ENCODE assay signal across 8 mouse cellular contexts in the genomic region with DNA sequence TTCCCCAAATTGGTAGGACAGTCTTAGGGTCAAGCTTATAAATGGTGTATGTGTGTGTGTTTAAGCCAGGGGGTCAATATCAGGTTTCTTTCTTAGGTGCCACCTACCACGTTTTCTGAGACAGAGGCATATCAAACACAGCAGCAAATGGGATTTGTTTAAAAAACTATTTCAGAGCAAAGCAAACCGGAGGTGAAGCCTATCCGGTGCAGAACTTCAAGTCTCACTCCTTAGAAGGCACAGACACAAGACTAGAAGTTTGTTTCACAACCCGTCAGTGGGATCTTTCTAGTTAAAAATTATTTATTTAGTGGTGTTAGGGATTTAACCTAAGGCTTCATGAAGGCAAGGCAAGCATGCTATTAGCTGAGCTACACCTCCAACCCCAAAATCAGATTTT. TPM values are rescaled to one million over a fixed set of nuclear protein-coding genes. Genes with fewer than 3 reads are reported as not detected.
DNase-seq lines count a peak whose midpoint lies in the region; ATAC-seq and TF ChIP-seq lines count a peak whose summit lies in the region.

No protein-coding gene starts in this region.

- 18% methylated on average over 4 of the region's 4 CpGs for WGBS in embryonic facial prominence, embryonic 12.5 days
- 12% methylated on average over 4 of the region's 4 CpGs for WGBS in intestine, embryonic 14.5 days
- WGBS in neural tube, embryonic 13.5 days, result 34% methylated on average over 4 of the region's 4 CpGs

- ATAC-seq in embryonic facial prominence, embryonic 12.5 days (ENCODE audit: insufficient number of reproducible peaks, insufficient read depth, low FRiP score, low TSS enrichment), result no peak
- ATAC-seq in intestine, embryonic 14.5 days (replicated peaks; ENCODE audit: low FRiP score, low TSS enrichment, low read depth), result no peak
- ATAC-seq in neural tube, embryonic 13.5 days (ENCODE audit: low read depth), result no peak; the same call in 1 of the 2 replicates

- peak overlapping the region; percentile 87 for H3K9ac ChIP-seq in embryonic facial prominence, embryonic 12.5 days
- peak overlapping the region; percentile 84 for H3K9ac ChIP-seq in intestine, embryonic 14.5 days (ENCODE audit: low read length)
- H3K9ac ChIP-seq in neural tube, embryonic 13.5 days, result peak overlapping the region; percentile 88

- H3K36me3 ChIP-seq in embryonic facial prominence, embryonic 12.5 days, result peaks cover 9% of the 10 kb centered on the region; the same call in 1 of the 2 replicates
- H3K36me3 ChIP-seq in intestine, embryonic 14.5 days (ENCODE audit: control insufficient read depth, insufficient read depth, low read length), result peaks cover 17% of the 10 kb centered on the region
- H3K36me3 ChIP-seq in neural tube, embryonic 13.5 days, result peaks cover 7% of the 10 kb centered on the region; the same call in 1 of the 2 replicates

- H3K27me3 ChIP-seq in embryonic facial prominence, embryonic 12.5 days, result no peaks in the 10 kb centered on the region
- H3K27me3 ChIP-seq in intestine, embryonic 14.5 days (replicated peaks; ENCODE audit: control insufficient read depth, insufficient read depth, low read length), result no peaks in the 10 kb centered on the region
- H3K27me3 ChIP-seq in neural tube, embryonic 13.5 days, result no peaks in the 10 kb centered on the region

- H3K4me1 ChIP-seq in embryonic facial prominence, embryonic 12.5 days, result 0 out of 2 replicates have a peak, but pooled peaks cover 2% of the 10 kb centered on the region
- H3K4me1 ChIP-seq in intestine, embryonic 14.5 days (replicated peaks; ENCODE audit: control insufficient read depth, insufficient read depth, low read length), result peaks cover 6% of the 10 kb centered on the region; the same call in 1 of the 2 replicates
- H3K4me1 ChIP-seq in neural tube, embryonic 13.5 days (replicated peaks), result peaks cover 10% of the 10 kb centered on the region

- H3K4me3 ChIP-seq in left cerebral cortex, adult 2 months, result peak overlapping the region; percentile 81
- peak overlapping the region; percentile 81 for H3K4me3 ChIP-seq in embryonic facial prominence, embryonic 12.5 days
- H3K4me3 ChIP-seq in intestine, embryonic 14.5 days (ENCODE audit: low read depth, low read length), result peak overlapping the region; percentile 95
- H3K4me3 ChIP-seq in neural tube, embryonic 13.5 days, result peak overlapping the region; percentile 94

- intact Hi-C loops in left cerebral cortex, adult 2 months (cut with DNase I), result loop anchor here (2.0 to 10.0 kb wide), 2 partner anchors 26 to 100 kb away; a partner anchor contains a TSS

- no peak for DNase-seq in left cerebral cortex, adult 2 months (ENCODE audit: extremely low spot score in 1 of 2, low spot score in 2 of 2)
- DNase-seq in left cerebral cortex, adult 11 months (ENCODE audit: low spot score), result no peak
- DNase-seq in intestine, embryonic 14.5 days (ENCODE audit: low spot score), result no peak
- no peak for DNase-seq in layer of hippocampus, postnatal 36 days
- no peak for DNase-seq in frontal cortex, adult 2 months (ENCODE audit: extremely low spot score in 1 of 2, low spot score in 1 of 2)
- DNase-seq in lung, postnatal 14 days, result no peak

- H3K27ac ChIP-seq in left cerebral cortex, adult 2 months, result peak overlapping the region; percentile 95
- H3K27ac ChIP-seq in embryonic facial prominence, embryonic 12.5 days, result peak overlapping the region; percentile 95
- H3K27ac ChIP-seq in intestine, embryonic 14.5 days (ENCODE audit: low read depth), result peak overlapping the region; percentile 90
- peak overlapping the region; percentile 96 for H3K27ac ChIP-seq in neural tube, embryonic 13.5 days (replicated peaks)

- peak overlapping the region; percentile 62 for H3K4me2 ChIP-seq in embryonic facial prominence, embryonic 12.5 days (replicated peaks)
- H3K4me2 ChIP-seq in intestine, embryonic 14.5 days (ENCODE audit: low read length), result peak overlapping the region; percentile 92
- H3K4me2 ChIP-seq in neural tube, embryonic 13.5 days, result peak overlapping the region; percentile 87

- no peak for TF ChIP-seq CTCF in left cerebral cortex, adult 2 months (IDR thresholded peaks at IDR 0.05)

- H3K9me3 ChIP-seq in embryonic facial prominence, embryonic 12.5 days, result no peaks in the 10 kb centered on the region
- H3K9me3 ChIP-seq in intestine, embryonic 14.5 days (ENCODE audit: control insufficient read depth, low read length), result no peaks in the 10 kb centered on the region
- H3K9me3 ChIP-seq in neural tube, embryonic 13.5 days, result no peaks in the 10 kb centered on the region

RNA-seq across cellular contexts. Expression of a gene that starts 0.7 kb away (rescaled TPM):
- total RNA-seq in left cerebral cortex, adult 2 months (2021), result 10 to 100 TPM; 34.2 to 39.5 TPM
- 620 and 633 TPM in 2 replicates for polyA plus RNA-seq in embryonic facial prominence, embryonic 12.5 days (2016; fragmentation: Nextera tagmentation; extraction: Ambion mirVana)
- 723 and 793 TPM in 2 replicates for polyA plus RNA-seq in intestine, embryonic 14.5 days (2014; fragmentation: Nextera tagmentation; extraction: Ambion mirVana)
- 341 and 348 TPM in 2 replicates for polyA plus RNA-seq in neural tube, embryonic 13.5 days (2015; fragmentation: Nextera tagmentation; extraction: Ambion mirVana)
- total RNA-seq in layer of hippocampus, postnatal 36 days (2021), result 10 to 100 TPM; 37.9 to 44.7 TPM
- polyA plus RNA-seq in frontal cortex, adult 2 months (2012; rRNA removed), result 54.6 and 58.6 TPM in 2 replicates

RNA-seq across cellular contexts. Expression of a gene that starts 25.7 kb away (rescaled TPM):
- total RNA-seq in left cerebral cortex, adult 2 months (2021), result 10 to 100 TPM; 30.7 to 32.1 TPM
- polyA plus RNA-seq in embryonic facial prominence, embryonic 12.5 days (2016; fragmentation: Nextera tagmentation; extraction: Ambion mirVana), result 22.0 and 23.7 TPM in 2 replicates
- 26.1 and 30.2 TPM in 2 replicates for polyA plus RNA-seq in intestine, embryonic 14.5 days (2014; fragmentation: Nextera tagmentation; extraction: Ambion mirVana)
- polyA plus RNA-seq in neural tube, embryonic 13.5 days (2015; fragmentation: Nextera tagmentation; extraction: Ambion mirVana), result 30.5 and 36.5 TPM in 2 replicates
- 10 to 100 TPM; 53.1 to 53.3 TPM for total RNA-seq in layer of hippocampus, postnatal 36 days (2021)
- polyA plus RNA-seq in frontal cortex, adult 2 months (2012; rRNA removed), result 17.8 and 19.4 TPM in 2 replicates

RNA-seq across cellular contexts. Expression of a gene that starts 30.1 kb away (rescaled TPM):
- 10 to 100 TPM; 18.8 to 21.7 TPM for total RNA-seq in left cerebral cortex, adult 2 months (2021)
- 10.2 and 10.7 TPM in 2 replicates for polyA plus RNA-seq in embryonic facial prominence, embryonic 12.5 days (2016; fragmentation: Nextera tagmentation; extraction: Ambion mirVana)
- 8.9 and 9.3 TPM in 2 replicates for polyA plus RNA-seq in intestine, embryonic 14.5 days (2014; fragmentation: Nextera tagmentation; extraction: Ambion mirVana)
- polyA plus RNA-seq in neural tube, embryonic 13.5 days (2015; fragmentation: Nextera tagmentation; extraction: Ambion mirVana), result 11.4 and 13.3 TPM in 2 replicates
- 10 to 100 TPM; 13.9 to 14.4 TPM for total RNA-seq in layer of hippocampus, postnatal 36 days (2021)
- 20.4 and 21.0 TPM in 2 replicates for polyA plus RNA-seq in frontal cortex, adult 2 months (2012; rRNA removed)
